Mouse (Mus musculus): ENCODE data around the gene Sf3a1. TPM values are rescaled to one million over a fixed set of nuclear protein-coding genes. Genes with fewer than 3 reads are reported as not detected.

Sf3a1 gene
- total RNA-seq, 2 experiments from 2014 or later = 24.8 to 42.4 TPM

GRCm38 (mm10) chr11:4214572-4214971 lies 54.4 kb downstream of the Sf3a1 start:
- no peak for ATAC-seq (ENCODE audit: poor library complexity, severe bottlenecking)

DNA sequence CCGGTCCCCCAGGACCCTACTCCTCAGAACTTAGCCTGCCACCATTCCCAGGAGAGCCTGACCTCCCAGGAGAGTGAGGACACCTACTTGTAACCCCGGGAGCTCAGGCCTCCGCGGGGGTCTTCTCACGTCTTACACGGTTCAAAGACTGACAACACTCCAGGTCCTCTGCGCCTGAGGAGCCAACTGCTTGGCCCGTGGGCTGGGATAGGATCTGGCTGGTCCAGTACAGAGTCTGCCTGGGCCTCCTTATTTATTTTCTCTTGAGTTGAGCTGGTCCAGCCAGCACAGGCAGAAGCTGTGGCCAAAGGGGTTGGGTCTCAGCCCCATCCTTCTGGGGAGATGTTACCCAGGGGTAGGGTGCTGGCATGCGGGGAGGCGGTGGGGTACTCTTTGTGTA lies 54.9 kb downstream of the Sf3a1 start:
- no peak for ATAC-seq (ENCODE audit: poor library complexity, severe bottlenecking)

- ATAC-seq (ENCODE audit: poor library complexity, severe bottlenecking) = no peak
Measured at GRCm38 (mm10) chr11:4216248-4217000, 56.3 kb downstream of the Sf3a1 start.

GRCm38 (mm10) chr11:4217914-4218629 lies 57.9 kb downstream of the Sf3a1 start, which contains the start of gene Castor1:
TSS of gene Castor1 (plus strand) at chr11:4218225.
- ATAC-seq (ENCODE audit: poor library complexity, severe bottlenecking) = peak; percentile 89

DNA sequence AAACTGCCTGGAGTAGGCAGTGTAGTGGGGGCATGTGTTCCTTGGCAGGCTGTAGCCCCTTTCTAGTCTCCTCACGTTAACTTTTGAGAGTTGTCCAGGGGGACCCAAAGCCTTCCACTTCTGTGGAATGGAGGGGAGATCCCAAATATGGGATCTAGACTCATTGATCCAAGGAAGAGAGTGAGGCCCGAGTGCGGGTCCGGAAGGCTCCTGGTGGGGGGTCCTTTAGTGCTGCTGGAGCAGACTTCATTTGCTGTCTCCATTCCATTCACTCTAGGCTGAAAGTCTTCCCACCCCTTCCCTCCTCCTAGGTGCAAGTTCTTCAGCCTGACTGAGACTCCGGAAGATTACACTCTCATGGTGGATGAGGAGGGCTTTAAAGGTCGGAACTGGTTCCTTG lies 58.5 kb downstream of the Sf3a1 start:
- no peak for ATAC-seq (ENCODE audit: poor library complexity, severe bottlenecking)

DNA sequence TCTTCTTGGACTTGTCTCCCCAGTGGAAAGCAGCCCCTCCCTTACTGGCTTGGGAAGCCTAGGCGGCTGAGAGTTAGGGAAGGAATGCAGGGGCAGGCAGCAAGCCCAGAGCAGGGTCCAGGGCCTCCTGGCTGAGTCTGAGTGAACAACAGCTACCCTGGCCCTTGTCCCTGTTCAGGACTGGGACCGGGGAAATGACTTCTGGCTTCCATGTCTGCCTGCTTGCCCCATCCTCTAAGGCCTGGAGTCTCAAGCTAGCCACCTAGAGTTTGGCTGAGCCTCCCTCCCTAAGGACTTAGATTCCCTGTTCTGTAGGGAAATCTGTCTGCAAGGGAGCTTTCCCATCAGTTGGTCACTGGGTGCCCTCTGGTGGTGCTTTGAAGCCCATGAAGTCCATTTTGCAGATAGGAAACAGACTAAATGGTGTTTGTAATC lies 59.2 kb downstream of the Sf3a1 start:
- no peak for ATAC-seq (ENCODE audit: poor library complexity, severe bottlenecking)

DNA sequence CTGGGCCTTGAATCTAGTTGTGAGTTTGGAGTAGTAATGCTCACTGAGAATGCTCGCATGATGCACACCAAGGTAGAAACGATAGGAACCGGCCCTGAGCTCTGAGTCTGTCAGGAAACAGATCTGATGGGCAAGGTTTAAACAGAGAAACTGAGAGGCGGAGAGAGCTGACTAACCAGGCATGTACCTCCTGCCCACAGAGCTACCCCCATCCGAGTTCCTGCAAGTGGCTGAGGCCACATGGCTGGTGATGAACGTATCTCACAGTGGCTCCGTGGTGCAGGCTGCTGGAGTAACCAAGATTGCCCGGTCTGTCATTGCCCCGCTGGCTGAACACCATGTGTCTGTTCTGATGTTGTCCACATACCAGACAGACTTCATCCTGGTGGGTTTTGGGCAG lies 59.8 kb downstream of the Sf3a1 start:
- ATAC-seq (ENCODE audit: poor library complexity, severe bottlenecking) = no peak

DNA sequence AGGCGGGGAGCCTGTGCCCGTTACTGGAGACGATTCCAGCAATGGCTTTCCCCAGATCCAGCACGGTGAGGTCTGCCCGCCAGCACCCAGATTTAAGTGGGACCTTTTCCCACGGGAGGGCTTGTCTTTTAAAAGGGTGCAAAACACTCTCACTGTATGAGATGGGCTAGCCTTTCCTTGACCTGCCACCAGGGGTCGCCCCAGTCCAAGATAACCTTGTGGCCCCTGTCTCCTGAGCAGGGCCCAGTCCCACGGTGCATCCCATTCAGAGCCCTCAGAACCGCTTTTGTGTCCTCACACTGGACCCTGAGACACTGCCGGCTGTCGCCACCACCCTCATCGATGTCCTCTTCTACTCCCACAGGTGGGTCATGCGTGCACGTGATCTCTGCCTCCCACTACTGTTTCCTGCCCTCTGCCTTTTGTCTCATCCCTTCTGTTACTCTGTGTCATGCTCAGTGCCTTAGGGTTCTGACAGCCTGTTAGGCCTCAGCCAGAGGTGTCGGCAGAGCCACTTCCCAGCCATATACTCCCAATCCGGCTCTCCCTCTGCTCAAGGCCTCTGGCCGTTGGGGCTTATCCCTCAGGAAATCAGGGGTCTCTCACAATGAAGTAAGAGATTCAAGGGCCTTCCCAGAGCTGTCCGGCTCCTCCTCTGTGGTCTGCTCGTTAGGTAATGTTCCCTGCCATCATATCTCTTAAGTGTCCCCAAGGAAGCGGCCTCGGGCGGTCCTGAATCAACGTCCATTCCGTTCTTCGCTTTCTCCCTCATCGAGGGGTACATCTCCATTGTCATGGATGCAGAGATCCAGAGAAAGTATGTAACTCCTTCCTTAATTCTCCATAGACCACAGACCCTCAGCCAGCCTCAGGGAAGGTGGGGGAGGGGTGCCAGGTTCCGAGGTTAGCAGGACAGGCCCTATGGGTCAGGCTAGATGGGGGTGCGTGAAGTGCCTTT lies 60.6 kb downstream of the Sf3a1 start:
- ATAC-seq (ENCODE audit: poor library complexity, severe bottlenecking) = peak; percentile 73

DNA sequence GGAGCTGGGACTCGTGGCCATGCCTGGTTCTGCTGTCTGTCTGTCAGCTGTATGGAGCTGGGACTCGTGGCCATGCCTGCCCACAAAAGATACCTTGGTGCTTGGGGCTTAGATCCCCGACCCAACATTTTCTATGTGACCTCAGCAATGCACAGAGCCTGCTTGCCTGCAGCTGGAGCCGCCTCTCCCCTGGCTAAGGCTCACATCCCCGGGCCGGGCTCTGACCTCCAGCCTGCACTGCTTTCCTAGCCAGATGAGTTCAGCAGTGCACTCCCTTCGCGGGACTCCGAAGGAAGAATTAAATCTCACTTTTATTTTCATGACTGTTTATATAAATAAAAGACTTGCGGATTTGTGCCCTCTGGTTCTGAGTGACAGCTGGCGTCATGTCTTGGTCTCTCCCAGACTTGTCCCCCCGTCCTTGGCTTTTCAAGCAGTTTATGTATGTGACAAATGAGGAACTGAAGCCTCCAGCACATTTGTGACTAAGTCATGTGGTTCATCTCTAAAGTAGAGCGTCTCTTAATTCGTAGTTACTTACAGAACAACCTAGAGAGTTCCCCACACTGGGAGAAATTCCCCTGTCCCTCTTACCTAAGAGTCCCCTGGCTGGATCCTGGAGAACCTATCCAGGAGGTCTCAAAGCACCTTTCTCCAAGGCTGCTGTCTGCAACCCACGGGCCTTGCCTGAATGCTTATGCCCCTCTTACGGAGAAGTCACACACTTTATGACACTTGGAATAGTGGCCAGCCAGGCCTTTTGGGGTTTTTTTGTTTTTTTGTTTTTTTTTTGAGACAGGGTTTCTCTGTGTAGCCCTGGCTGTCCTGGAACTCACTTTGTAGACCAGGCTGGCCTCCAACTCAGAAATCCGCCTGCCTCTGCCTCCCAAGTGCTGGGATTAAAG lies 62.1 kb downstream of the Sf3a1 start:
- 0 out of 2 replicates have a peak, but pooled peaks have one; percentile 19 for ATAC-seq (ENCODE audit: poor library complexity, severe bottlenecking)

- no peak for ATAC-seq (ENCODE audit: poor library complexity, severe bottlenecking)
Measured at GRCm38 (mm10) chr11:4223393-4224188, 63.4 kb downstream of the Sf3a1 start.

GRCm38 (mm10) chr11:4224223-4224622 lies 64.1 kb downstream of the Sf3a1 start:
- no peak for ATAC-seq (ENCODE audit: poor library complexity, severe bottlenecking)

GRCm38 (mm10) chr11:4226569-4227325 lies 66.6 kb downstream of the Sf3a1 start:
- ATAC-seq (ENCODE audit: poor library complexity, severe bottlenecking) = no peak

DNA sequence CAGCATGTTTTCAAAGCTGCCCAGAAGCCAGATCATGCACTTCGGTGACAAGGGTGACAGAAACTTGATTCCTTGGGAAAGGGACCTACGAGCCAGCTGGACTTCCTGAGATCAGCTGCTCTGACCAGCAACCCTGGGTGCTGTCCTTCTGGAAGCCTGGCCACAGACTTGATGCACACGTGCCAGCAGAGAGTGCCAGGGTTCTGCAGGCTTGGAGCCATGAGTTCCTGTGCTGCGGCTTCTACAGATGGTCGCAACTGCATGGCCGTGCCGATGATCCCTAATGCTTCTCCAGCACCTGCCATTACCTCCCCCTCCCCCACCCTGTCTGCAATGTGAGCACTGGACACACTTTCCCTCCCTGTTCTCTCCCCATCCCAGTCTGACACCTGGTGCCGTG lies 68.3 kb downstream of the Sf3a1 start:
- ATAC-seq (ENCODE audit: poor library complexity, severe bottlenecking) = no peak

GRCm38 (mm10) chr11:4229841-4230240 lies 69.7 kb downstream of the Sf3a1 start:
- ATAC-seq (ENCODE audit: poor library complexity, severe bottlenecking) = peak; percentile 26

DNA sequence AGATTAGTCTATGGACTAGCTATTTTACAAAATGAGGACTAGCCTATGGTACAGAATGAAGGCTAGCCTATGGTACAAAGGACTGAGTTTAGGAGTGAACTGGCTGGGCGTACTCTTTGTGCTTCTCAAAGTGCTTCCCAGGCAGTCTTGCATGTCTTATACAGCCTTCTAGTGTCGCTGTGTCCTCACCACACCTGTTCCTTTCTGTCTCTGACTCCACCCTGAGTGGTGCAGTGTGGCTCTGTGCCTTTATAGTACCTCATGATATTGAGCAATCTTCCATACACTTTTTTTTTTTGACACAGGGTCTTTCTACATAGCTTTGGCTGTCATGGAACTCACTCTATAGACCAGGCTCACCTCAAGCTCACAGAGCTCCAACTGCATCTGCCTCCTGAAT lies 71.3 kb downstream of the Sf3a1 start:
- peak; percentile 7 for ATAC-seq (ENCODE audit: poor library complexity, severe bottlenecking)

Measured in megakaryocyte, adult 5-6 weeks (primary cell).